Mouse (Mus musculus) c-Kit-negative CD71-positive TER-119-positive erythroid progenitor cells, embryonic 14.5 days (primary cell): ENCODE data around the gene Lamtor2.
A peak's percentile ranks its signal among the peaks of the same experiment; 100 is the strongest.

Source experiments
- DNase-seq: peaks from one replicate; pipeline ENCODE4 v3.0.0-alpha.2; 2013; ENCODE audit warnings: low read depth, low spot score

Gene Lamtor2

GRCm38 (mm10) chr3:88526157-88527131 lies 26.4 kb downstream of the Lamtor2 start:
- peak; percentile 76 for DNase-seq

GRCm38 (mm10) chr3:88525021-88525420 lies 27.9 kb downstream of the Lamtor2 start:
- DNase-seq, result no peak

GRCm38 (mm10) chr3:88523027-88523426 lies 29.8 kb downstream of the Lamtor2 start:
- DNase-seq, result no peak

GRCm38 (mm10) chr3:88521803-88522331 lies 31.0 kb downstream of the Lamtor2 start:
- DNase-seq, result peak; percentile 66

DNA sequence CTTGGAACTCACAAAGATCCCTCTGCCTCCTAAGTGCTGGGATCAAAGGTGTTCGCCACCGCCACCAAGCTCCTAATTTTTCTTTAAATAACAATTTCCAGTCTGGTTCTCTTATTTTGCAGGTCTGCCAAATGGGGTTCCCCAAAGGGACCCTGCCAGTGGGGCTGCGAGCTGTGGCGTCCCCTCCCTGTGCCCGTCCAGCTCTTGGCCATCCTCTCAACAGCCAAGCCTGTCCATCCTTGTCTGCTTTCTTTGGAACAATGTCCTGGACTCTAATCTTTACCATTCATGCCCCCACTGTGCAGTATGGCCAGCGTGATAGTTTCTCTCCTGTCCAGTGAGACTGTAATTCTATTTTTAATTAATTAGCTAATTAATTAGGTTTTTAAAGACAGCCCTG lies 31.7 kb downstream of the Lamtor2 start:
- DNase-seq, result no peak

GRCm38 (mm10) chr3:88520078-88520477 lies 32.8 kb downstream of the Lamtor2 start:
- DNase-seq, result no peak

DNA sequence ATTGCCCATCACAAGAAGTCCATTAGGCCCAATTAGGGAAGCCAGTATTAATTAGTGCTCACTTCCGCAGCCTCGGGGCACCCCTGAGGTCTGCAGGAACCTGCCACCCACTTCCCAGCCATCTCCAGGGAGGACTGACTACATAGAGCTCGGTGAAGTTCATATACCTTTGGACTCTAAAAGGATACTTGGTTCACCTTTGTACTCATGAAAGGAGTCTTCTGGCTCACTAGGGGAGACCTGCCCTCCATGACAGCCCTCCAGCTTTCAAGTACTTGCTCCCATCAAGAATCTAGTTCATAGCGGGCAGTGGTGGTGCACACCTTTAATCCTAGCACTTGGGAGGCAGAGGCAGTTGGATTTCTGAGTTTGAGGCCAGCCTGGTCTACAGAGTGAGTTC lies 34.5 kb downstream of the Lamtor2 start:
- no peak for DNase-seq

- no peak for DNase-seq
Measured at GRCm38 (mm10) chr3:88516407-88516806, 36.5 kb downstream of the Lamtor2 start.

GRCm38 (mm10) chr3:88515095-88515386 lies 37.8 kb downstream of the Lamtor2 start:
- no peak for DNase-seq

DNA sequence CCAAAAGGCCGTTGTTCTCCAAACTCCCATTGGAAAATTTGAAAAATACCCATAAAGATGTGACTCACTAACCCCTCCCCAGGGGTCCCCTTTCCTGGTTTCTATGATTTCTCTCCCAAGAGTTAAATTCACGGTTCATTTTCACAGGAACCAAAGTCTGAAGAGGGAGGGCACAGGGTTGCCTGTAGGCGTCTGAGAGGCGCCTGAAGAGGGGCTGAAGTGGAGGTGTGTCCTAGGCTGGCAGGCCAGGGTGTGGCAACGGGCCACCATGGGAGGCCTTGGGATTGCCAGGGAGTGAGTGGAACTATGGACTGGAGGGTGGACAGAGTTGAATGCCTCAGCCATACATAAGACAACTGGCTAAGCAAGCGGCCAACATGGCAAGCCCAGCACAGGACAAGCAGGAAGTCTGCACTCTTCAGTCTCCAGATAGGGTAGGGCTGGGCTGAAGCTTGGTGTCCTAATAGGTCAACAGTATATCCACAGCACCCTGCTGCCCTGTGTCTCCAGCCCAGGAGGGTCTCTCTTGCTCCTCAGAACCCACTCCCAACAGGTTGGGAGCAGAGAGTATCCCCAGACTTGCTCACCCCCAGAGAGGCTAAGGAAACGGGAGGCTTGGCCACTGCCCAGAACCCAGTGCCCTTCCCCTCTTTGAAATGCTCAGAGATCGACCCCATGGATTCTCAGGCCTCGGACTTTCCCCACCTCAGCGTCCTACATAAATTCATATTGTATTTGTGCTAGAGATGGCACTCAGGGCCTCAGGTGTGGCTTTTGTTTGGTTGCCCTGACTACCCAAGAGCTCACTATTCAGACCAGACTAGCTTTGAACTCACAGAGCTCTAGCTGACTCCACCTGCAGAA lies 38.4 kb downstream of the Lamtor2 start:
- DNase-seq, result no peak

GRCm38 (mm10) chr3:88513546-88514115 lies 39.2 kb downstream of the Lamtor2 start:
- DNase-seq, result no peak

DNA sequence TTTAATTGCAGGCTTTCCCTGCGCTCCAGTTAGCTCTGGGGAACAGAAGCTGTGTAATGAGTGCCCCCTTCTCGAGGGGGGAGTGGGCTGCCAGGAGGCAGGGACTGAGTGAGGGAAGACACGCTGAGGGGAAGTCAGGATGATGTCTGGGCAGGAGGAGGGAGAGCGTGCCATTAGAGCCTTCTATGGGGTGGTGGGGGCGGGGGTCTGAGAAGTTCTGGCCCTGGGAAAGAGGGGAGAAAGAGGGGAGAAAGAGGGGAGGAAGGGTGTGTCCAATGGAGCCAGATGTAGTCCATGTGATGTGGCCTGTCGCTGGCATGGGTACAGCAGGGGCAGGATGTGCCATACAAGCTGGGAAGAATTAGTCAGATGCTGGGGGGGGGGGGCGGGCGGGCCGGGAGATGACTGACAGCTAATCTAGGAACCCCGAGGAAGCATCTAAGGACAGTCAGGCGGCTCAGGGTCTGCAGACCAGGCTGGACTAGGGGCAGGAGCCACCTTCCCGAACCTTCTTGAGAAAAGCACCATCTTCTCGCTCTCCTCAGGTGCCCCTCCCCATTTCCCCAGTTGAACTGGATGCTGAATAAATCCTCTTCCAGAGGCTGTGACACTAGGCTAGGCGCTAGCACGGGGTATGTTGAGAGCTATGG lies 39.9 kb downstream of the Lamtor2 start:
- DNase-seq, result no peak

DNA sequence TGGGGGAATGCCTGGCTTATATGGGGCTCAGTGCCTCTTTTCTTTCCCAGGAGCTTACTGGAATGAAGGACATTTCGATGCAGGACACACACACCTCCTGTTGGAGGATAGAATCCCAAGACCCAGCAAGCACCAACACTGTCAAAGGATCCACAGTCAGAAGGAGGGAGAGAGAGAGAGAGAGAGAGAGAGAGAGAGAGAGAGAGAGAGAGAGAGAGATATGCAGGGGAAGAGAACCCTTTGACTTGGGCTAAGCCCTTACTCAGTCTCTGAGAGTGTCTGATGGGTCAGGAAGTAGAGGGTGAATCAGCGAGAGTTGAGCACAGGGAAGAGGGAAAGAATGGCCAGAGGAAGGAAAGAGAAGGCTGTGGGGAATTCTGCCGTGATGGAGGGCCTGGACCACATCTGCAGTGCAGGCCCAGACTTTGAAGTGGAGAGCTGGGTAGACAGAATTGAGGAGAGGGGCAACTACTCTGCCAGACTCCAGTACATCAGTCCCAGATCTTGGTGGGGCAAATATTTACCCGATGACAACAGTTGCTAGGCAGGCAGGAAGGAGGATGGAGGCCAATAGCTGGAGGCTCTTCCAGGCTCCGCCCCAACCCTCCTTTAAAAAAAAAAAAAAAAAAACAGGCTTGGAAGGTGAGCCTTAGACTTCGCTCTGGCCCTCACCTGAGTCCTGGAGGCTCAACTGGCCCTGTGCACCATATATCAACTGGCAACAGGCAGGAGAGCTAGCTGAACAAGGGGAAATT lies 40.6 kb downstream of the Lamtor2 start:
- DNase-seq, result no peak

- no peak for DNase-seq
Measured at GRCm38 (mm10) chr3:88511559-88511958, 41.3 kb downstream of the Lamtor2 start.

GRCm38 (mm10) chr3:88510421-88511289 lies 42.2 kb downstream of the Lamtor2 start:
- DNase-seq, result no peak

- no peak for DNase-seq
Measured at GRCm38 (mm10) chr3:88509692-88510420, 43.0 kb downstream of the Lamtor2 start, which contains the start of gene Lmna. TSS of gene Lmna (minus strand) at chr3:88509956.

- DNase-seq, result no peak
Measured at GRCm38 (mm10) chr3:88509250-88509649, 43.6 kb downstream of the Lamtor2 start.

DNA sequence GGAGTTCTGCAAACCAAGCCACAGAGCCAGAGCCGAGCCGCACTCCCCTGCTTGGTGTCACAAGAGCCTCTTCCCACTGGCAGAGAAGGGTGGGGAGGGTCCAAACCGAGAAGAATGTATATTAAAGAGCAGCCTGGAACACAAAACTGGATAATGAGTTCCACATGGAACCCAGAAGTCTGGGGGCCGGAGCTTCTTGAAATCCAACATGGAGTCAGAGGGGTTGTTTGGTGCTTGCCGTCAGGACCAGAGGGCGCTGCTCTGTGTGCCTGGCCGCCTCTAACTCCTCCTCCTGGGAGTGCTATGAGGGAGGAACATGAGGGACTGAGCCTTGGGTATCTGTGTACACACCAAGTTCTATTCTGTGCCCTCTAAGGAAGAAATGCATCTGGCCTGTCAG lies 47.1 kb downstream of the Lamtor2 start:
- no peak for DNase-seq

DNA sequence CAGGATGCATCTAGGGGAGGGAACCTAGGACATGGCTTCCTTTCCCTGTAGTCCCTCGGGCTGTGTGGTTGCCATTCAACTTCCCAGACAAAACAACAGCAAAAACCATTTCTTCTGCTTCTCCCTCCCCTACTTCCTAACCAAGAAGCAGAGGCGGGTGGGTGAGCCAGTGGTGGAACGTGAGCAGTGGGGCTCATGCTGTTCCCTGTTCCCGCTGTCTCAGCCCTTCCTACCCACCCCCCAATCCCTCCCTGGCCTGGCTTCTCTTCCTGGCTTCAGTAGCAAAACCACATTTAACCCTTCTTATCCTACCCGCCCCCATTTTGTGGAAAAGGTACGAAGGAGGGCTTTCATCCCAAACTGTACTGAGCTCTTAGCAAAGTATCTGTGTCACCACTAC lies 47.8 kb downstream of the Lamtor2 start:
- DNase-seq, result no peak
